Mouse (Mus musculus) frontal cortex, adult (tissue): Measurements from ENCODE around the gene Prkcb.
"Not testable (repeated sequence)": the region's sequence is repeated elsewhere in the genome, so short reads cannot be mapped to it uniquely, and the experiment has no call there.

Experiments used
- ATAC-seq: cut with Nextera tagmentation; 2 replicates; pipeline ENCODE4 v1.9.2; 2017; ENCODE audit warnings: mild to moderate bottlenecking, moderate library complexity, mixed read lengths; ENCODE audit not compliant: low TSS enrichment

Prkcb gene

DNA sequence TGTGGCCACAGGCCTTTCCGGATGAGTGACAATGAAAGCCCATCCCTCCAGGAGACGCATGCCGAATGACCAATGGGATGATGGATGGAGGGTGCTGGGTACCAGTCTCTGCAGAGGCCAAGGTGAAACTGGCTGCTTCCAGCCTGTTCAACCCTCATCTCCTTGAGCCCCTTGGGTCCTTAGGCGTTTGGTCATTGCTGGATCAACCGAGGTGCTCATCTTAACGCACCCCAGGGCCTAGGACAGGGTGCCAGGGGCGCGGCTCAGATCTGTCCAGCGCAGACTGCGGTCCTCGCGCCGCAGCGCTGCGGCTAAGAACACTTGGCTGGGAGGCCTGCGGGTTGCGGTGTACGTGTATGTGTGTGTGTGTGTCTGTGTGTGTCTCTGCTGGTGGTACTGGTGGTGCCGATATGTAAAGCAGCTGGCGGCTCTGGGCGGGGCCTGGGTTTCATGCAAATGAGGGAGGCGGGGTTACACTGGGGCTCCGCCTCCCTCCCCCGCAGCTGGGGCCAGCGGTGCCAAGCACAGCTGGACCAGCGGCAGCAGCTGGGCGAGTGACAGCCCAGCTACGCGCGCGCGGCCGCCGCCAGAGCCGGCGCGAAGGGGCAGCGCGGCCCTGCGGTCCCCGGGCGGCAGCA is at the start of gene Prkcb:
Gene Prkcb, plus strand, starts transcription at position 147 of the 638 bp plus-strand sequence.
- peak; percentile 73 for ATAC-seq

DNA sequence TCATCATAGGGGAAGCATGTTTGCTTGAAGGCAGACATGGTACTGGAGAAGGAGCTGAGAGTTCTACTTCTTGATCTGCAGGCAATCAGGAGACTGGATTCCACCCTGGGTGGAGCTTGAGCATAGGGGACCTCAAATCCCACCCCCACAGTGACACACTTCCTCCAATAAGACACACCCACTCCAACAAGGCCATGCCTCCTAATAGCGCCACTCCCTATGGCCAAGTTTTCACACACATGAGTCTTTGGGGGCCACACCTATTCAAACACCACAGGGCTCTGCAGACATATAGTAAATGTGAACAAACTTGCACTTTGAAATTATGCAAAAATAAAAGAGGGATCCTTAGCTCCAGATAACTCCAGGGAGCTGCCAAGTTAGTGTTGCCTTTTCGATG is 49.6 kb upstream of the Prkcb start:
- no peak for ATAC-seq

DNA sequence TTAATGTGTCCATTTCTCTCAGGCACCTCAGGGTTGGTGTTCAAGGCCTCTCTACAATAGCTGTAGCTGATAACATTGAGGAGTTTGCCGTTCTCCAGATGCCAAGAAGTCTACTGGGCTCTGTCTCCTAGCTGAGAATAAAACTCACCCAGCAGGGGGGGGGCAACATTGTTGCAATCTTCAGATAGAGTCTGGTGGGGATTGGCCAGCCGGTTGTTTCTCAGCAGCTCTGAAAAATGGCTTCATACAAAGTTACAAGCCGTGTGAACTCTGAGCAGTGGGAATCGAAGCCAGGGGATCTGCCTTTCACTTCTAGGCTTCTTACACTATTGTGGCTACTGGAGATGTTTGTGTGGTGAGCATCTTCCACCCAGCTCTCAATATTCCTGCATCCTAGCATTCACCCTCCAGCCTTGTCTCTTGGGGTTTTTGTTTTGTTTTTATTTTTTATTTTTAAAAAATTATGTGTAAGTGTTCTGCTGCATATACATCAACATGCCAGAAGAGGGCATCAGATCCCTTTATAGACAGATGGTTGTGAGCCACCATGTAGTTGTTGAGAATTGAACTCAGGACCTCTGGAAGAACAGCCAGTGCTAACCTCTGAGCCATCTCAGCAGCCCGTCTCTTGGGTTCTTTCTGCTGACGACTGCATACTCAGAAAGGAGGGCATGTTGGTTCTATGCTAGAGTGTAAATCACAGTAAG is 48.0 kb upstream of the Prkcb start:
- ATAC-seq = no peak

- ATAC-seq = peak; percentile 79; the same call in 1 of the 2 replicates
Observed at GRCm38 (mm10) chr7:122242260-122242659, 46.3 kb upstream of the Prkcb start.

- ATAC-seq = not testable (repeated sequence)
Observed at GRCm38 (mm10) chr7:122242744-122243143, 45.8 kb upstream of the Prkcb start.

DNA sequence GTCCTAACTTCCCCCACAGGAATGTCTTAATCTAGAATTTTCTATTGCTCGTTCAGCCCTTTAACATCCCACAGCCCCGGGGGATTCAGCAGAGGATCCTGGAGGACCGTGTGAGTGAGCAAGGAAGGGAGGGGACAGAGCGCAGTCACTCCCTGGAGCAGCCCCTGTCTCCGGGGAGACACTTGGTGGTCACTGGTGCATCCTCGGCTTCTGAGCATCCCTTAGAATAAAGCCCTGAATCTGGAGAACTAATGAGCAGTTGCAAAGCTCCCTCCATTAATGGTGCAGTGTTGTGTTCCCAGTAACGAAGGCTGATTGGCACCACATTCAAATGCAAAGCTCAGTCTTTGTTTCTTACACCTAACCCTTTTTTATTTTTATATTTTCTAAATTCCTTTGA is 44.4 kb upstream of the Prkcb start:
- ATAC-seq = no peak

GRCm38 (mm10) chr7:122244584-122244983 is 44.0 kb upstream of the Prkcb start:
- no peak for ATAC-seq

DNA sequence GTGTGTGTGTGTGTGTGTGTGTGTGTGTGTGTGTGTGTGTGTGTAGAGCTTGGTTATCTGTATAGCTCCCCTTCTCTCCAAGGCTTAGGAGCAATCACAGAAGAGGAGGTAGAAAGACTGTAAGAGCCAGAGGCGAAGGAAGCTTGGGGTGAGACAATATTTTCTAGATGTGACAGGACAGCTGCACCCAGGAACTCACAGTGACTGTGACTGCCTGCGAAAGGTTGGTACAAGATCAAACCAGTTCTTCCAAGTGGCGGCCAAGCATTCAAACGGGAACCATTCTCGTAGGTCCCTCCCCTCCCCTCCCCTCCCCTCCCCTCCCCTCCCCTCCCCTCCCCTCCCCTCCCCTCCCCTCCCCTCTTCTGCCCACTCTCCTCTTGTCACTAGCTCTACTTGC is 42.6 kb upstream of the Prkcb start:
- ATAC-seq = no peak

DNA sequence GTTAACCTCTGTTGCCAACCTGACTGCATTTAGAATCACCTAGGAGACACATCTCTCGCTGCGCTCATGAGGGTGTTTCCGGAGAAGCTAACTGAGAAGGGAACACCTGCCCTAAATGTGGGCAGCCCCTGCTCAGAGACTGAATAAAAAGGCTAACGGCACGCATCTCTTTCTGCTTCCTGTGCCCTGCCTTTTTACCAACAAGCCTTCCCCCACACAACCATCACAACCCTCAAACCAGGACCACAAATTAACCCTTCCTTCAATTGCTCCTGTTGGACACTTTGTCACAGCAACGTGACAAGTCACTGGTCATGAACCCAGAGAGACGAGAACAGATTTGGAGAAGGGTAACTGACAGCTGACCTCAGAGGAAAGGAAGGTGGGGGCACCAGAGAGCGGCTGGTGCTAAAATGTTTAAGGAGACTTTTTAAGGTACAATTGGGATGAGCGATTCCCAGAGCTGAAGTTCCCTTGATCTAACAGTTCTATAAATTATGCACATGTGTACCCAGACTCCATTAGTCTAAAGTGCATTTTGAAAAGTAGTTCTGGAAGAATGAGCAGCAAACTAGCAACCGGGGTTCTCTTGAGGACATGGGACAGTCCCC is 41.2 kb upstream of the Prkcb start:
- ATAC-seq = no peak

GRCm38 (mm10) chr7:122249321-122249821 is 39.2 kb upstream of the Prkcb start:
- peak; percentile 83 for ATAC-seq

DNA sequence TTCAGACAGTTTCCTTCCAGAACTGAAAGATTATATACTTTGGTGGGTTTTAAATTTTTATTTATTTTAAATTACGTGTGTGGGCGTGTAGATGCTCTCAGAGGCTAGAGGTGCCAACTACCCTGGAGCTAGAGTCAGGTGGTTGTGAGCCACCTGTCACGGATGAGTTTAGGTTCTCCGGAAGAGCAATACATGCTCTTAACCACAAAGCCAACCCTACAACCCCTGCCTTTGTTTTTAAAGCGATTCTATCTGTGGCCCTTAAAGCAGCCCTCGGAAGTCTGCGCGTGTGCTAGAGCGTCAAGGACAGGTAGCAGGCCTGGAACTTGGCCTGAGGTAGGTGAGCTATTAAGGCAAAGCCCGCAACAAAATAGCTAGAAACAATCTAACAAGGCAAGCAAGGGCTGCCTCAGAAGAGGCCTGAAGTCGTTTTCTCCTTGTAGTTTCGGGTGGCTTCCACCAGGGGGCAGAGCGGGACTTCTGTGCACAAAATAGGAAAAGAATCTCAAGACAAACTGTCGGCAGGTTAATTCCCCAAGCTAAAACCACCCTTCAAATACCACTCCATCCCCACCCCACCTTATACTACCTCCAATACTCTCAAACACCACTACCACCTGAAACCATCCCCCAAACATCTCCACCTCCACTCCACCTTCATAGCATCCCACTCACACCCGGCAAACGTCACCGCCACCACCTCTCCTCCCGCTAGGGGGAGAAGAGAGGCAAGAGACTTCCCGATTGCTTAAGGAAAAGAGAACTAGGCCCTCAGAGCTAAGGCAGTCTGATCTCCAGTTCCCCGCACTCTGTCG is 37.1 kb upstream of the Prkcb start:
- peak; percentile 87 for ATAC-seq

DNA sequence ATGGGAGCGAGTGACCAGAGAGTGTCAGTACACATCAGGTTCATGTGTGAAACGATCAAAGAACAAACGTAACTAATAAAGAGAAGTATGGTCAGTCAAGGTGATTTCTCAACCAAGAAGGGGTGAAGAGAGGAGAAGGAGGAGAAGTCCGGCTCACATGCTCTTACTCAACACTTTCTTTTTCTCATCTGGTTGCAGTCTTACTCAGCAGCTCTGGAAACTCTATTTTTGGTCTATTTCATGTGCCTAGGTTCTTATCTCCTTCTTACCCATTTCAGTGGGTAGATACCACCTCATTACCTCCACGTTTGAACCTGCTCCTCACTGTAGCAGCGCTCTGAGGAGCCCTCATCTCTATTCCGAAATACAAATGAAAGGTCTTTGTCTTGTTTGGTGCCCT is 31.8 kb upstream of the Prkcb start:
- no peak for ATAC-seq

GRCm38 (mm10) chr7:122258521-122258920 is 30.0 kb upstream of the Prkcb start:
- no peak for ATAC-seq

- no peak for ATAC-seq
Observed at GRCm38 (mm10) chr7:122260055-122260602, 28.4 kb upstream of the Prkcb start.

- no peak for ATAC-seq
Observed at GRCm38 (mm10) chr7:122268983-122269486, 19.5 kb upstream of the Prkcb start.

- ATAC-seq = no peak
Observed at GRCm38 (mm10) chr7:122272334-122272733, 16.2 kb upstream of the Prkcb start.

- ATAC-seq = no peak
Observed at GRCm38 (mm10) chr7:122279580-122279979, 9.0 kb upstream of the Prkcb start.

DNA sequence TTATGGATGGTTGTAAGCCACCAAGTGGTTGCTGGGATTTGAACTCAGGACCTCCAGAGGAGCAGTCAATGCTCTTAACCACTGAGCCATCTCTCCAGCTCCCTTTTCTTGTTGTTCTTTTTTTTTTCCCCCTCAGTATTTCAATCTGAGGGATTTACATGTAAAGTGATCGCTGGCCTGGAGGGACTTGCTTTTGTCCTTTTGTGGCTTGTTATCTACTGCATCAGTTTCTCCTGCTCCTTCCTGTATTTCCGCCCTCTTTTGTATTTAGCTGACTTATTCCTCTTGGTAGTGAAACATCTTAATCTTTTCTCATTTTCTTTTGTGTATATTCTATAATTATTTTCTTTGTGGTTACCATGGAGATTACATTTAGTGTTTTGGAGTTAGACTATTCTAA is 8.2 kb upstream of the Prkcb start:
- no peak for ATAC-seq

DNA sequence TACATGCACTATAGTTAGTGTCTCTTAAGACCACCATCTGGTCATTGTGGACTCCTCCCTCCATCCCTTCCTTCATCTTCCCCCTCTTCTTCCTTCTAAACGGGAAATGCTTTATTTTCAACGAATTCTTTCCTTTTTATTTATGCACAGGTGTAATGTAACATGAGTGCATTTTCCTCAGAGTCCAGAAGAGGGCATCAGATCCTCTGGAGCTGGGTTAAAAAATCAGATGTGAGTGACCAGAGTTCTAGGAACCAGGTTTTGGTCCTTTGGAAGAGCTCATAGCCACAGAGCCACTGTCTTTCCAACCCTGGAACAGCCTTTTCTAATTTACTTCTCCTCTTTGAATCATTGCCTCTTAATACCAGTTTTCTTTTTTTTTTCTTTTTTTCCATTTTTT is 6.0 kb upstream of the Prkcb start:
- no peak for ATAC-seq

GRCm38 (mm10) chr7:122287217-122287616 is 1.3 kb upstream of the Prkcb start:
- no peak for ATAC-seq
